Mouse (Mus musculus): ENCODE data around the gene 1520401A03Rik. TPM values are rescaled to one million over a fixed set of nuclear protein-coding genes. Genes with fewer than 3 reads are reported as not detected.

Gene 1520401A03Rik
- polyA plus RNA-seq, 1 experiment from 2014 or later, result 1.6 TPM

- H3K4me1 ChIP-seq (ENCODE audit: control insufficient read depth, insufficient read depth, low read length), result no peaks in the 10 kb centered on the region
- WGBS, result 80% methylated on average over 8 of the region's 8 CpGs
- ATAC-seq (ENCODE audit: low read depth), result no peak
- DNase-seq (ENCODE audit: low spot score), result no peak
- H3K27ac ChIP-seq (replicated peaks; ENCODE audit: low read depth, low read length), result no peak overlapping the region
- H3K4me3 ChIP-seq (ENCODE audit: low read depth, low read length), result no peak overlapping the region
- H3K9me3 ChIP-seq (ENCODE audit: control insufficient read depth, low read length), result no peaks in the 10 kb centered on the region
- H3K9ac ChIP-seq (ENCODE audit: low read depth, low read length), result no peak overlapping the region
- H3K36me3 ChIP-seq (ENCODE audit: control insufficient read depth, insufficient read depth, low read length), result peaks cover 89% of the 10 kb centered on the region
- H3K27me3 ChIP-seq (replicated peaks; ENCODE audit: control insufficient read depth, insufficient read depth, low read length), result no peaks in the 10 kb centered on the region
- H3K4me2 ChIP-seq (ENCODE audit: low read depth, low read length), result no peak overlapping the region
These were observed 36.2 kb upstream of the 1520401A03Rik start for GRCm38 (mm10) chr17:23758801-23759200.

GRCm38 (mm10) chr17:23757581-23757980 lies 35.0 kb upstream of the 1520401A03Rik start:
- Histone ChIP-seq H3K4me2 (ENCODE audit: low read depth, low read length) (no peak overlapping the region), H3K9me3 (ENCODE audit: control insufficient read depth, low read length) (no peaks in the 10 kb centered on the region), H3K4me1 (ENCODE audit: control insufficient read depth, insufficient read depth, low read length) (no peaks in the 10 kb centered on the region), H3K27me3 (replicated peaks; ENCODE audit: control insufficient read depth, insufficient read depth, low read length) (no peaks in the 10 kb centered on the region), H3K9ac (ENCODE audit: low read depth, low read length) (no peak overlapping the region), H3K4me3 (ENCODE audit: low read depth, low read length) (no peak overlapping the region), H3K27ac (replicated peaks; ENCODE audit: low read depth, low read length) (no peak overlapping the region), H3K36me3 (ENCODE audit: control insufficient read depth, insufficient read depth, low read length) (peaks cover 93% of the 10 kb centered on the region)
- ATAC-seq (ENCODE audit: low read depth), result no peak
- WGBS, result 93% methylated on average over 9 of the region's 9 CpGs
- no peak for DNase-seq (ENCODE audit: low spot score)

DNA sequence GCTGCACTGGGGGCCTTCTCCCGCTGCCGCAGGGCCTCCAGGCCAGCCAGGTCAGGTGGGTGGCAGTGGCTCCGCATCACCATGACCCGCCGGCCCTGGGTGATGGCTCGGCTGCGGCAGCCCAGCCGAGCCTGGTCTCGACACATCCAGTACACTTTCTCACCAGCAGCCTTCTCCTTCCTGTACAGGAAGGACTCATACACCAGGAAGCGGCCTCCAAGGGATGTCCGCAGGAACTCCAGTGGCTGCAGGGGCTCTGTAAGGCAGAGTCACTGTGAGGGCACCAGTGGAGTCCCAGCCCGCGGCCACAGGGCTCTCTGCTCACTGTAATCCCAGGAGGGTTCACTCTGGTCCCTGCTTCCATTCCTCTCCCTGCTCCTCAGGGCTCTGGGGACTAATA lies 33.1 kb upstream of the 1520401A03Rik start:
- ATAC-seq (ENCODE audit: low read depth), result no peak
- Histone ChIP-seq H3K27ac (replicated peaks; ENCODE audit: low read depth, low read length) (no peak overlapping the region), H3K36me3 (ENCODE audit: control insufficient read depth, insufficient read depth, low read length) (peaks cover 89% of the 10 kb centered on the region), H3K4me3 (ENCODE audit: low read depth, low read length) (no peak overlapping the region), H3K4me2 (ENCODE audit: low read depth, low read length) (no peak overlapping the region), H3K27me3 (replicated peaks; ENCODE audit: control insufficient read depth, insufficient read depth, low read length) (no peaks in the 10 kb centered on the region), H3K4me1 (ENCODE audit: control insufficient read depth, insufficient read depth, low read length) (no peaks in the 10 kb centered on the region), H3K9ac (ENCODE audit: low read depth, low read length) (no peak overlapping the region), H3K9me3 (ENCODE audit: control insufficient read depth, low read length) (no peaks in the 10 kb centered on the region)
- DNase-seq (ENCODE audit: low spot score), result no peak
- 92% methylated on average over 13 of the region's 13 CpGs for WGBS

DNA sequence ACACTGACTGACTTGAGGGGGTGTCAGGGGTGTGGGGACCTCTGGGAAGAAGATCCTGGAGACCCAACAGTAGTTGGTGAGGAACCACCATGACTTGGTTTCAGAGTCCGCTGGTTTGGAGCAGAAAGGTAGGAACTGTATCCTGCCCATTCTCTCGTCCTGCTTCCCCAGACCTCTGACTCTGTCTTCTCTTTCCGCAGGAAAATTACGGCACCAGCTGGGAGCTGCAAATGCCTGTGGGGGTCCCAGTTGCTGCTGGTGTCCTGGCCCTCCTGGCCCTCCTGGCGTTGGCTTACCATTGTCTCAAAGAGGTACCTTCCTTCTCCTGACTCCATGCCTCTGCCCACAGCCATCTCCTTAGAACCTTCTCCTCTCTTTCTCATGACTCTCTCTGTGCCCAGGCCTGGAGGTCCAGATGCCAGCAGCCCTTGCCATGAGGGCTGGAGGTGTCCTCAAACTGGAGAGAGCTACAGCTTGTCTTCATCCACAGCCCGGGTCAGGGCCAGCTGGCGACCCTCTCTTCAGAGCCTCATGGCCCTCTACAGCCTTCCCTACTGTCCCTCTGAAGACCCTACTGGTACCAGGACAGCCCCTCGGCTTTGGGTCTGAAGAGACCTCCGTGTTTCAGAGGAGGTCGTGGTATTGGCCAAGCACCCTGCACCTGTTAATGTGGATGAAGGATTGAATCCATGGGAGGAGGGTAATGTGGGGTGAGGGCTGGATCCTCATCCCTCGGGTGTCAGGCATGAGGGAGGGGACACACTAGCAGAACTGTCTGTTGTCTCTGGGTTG lies 27.0 kb upstream of the 1520401A03Rik start:
- H3K4me2 ChIP-seq (ENCODE audit: low read depth, low read length), result peak overlapping the region; percentile 23; the same call in 1 of the 2 replicates
- H3K9ac ChIP-seq (ENCODE audit: low read depth, low read length), result no peak overlapping the region
- H3K27me3 ChIP-seq (replicated peaks; ENCODE audit: control insufficient read depth, insufficient read depth, low read length), result peaks cover 26% of the 10 kb centered on the region
- ATAC-seq (ENCODE audit: low read depth) (no peak), DNase-seq (ENCODE audit: low spot score) (no peak)
- H3K27ac ChIP-seq (replicated peaks; ENCODE audit: low read depth, low read length), result no peak overlapping the region
- peaks cover 11% of the 10 kb centered on the region for H3K4me1 ChIP-seq (ENCODE audit: control insufficient read depth, insufficient read depth, low read length)
- peaks cover 31% of the 10 kb centered on the region for H3K36me3 ChIP-seq (ENCODE audit: control insufficient read depth, insufficient read depth, low read length)
- H3K4me3 ChIP-seq (ENCODE audit: low read depth, low read length), result peak overlapping the region; percentile 20
- 78% methylated on average over 10 of the region's 11 CpGs for WGBS
- H3K9me3 ChIP-seq (ENCODE audit: control insufficient read depth, low read length), result no peaks in the 10 kb centered on the region

DNA sequence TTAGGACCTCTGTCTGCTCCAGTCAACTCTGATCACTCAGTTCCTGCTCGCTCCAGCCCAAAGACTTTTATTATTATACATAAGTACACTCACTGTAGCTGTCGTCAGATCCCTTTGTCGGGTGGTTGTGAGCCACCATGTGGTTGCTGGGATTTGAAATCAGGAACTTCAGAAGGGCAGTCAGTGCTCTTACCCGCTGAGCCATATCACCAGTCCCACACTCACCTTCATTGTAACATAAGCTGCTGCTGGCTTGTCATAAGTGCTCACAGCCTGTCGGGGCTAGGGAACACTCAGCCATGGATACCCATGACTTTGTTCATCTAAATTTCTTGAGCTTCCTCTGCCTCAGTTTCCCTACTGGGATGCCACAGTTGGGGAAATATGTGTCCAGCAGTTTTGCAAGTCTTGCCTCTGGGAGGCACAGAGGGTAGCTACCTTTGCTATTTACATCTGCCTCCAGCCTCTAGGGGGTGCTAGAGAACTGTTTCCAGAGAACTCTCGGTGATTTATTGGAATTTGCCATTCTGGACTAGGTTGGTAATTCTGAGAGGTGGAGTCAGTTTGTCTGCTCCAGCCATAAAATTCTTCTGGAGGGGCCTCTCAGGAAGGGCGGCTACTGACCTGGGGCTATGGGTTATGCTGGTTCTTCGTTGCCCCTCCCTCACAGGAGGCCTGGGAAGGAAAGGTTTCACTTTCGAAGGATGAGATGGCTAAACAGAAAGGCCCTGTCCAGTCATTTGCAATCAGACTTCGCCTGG lies 26.2 kb upstream of the 1520401A03Rik start:
- no peak overlapping the region for H3K27ac ChIP-seq (replicated peaks; ENCODE audit: low read depth, low read length)
- H3K36me3 ChIP-seq (ENCODE audit: control insufficient read depth, insufficient read depth, low read length), result peaks cover 27% of the 10 kb centered on the region
- 30% methylated on average over 10 of the region's 10 CpGs for WGBS
- H3K9ac ChIP-seq (ENCODE audit: low read depth, low read length), result no peak overlapping the region
- H3K4me3 ChIP-seq (ENCODE audit: low read depth, low read length), result peak overlapping the region; percentile 20
- H3K4me1 ChIP-seq (ENCODE audit: control insufficient read depth, insufficient read depth, low read length), result peaks cover 11% of the 10 kb centered on the region
- peak overlapping the region; percentile 23; the same call in 1 of the 2 replicates for H3K4me2 ChIP-seq (ENCODE audit: low read depth, low read length)
- peaks cover 34% of the 10 kb centered on the region for H3K27me3 ChIP-seq (replicated peaks; ENCODE audit: control insufficient read depth, insufficient read depth, low read length)
- DNase-seq (ENCODE audit: low spot score) (peak; percentile 87), ATAC-seq (ENCODE audit: low read depth) (no peak)
- H3K9me3 ChIP-seq (ENCODE audit: control insufficient read depth, low read length), result no peaks in the 10 kb centered on the region

DNA sequence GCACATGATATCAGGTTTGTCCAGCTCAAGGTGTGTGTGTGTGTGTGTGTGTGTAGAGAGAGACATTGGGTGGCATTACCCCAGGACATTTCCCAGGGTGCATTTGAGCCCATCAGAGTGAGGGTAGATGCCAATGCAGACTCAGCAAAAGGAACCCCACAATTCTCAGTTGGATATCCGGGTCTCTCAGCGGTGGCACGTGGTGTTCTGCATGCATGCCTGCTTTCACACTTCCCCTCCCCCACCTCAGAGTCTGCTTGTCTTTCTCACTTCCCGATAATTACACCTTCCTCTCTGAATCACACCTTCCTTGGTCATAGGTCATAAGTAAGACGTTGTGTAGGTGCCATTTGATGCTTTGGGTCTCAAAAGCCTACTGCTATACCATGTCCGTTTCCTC lies 25.4 kb upstream of the 1520401A03Rik start:
- no peak for ATAC-seq (ENCODE audit: low read depth)
- Histone ChIP-seq H3K36me3 (ENCODE audit: control insufficient read depth, insufficient read depth, low read length) (peaks cover 19% of the 10 kb centered on the region), H3K4me3 (ENCODE audit: low read depth, low read length) (no peak overlapping the region), H3K4me2 (ENCODE audit: low read depth, low read length) (no peak overlapping the region), H3K9me3 (ENCODE audit: control insufficient read depth, low read length) (no peaks in the 10 kb centered on the region), H3K9ac (ENCODE audit: low read depth, low read length) (no peak overlapping the region), H3K4me1 (ENCODE audit: control insufficient read depth, insufficient read depth, low read length) (peaks cover 11% of the 10 kb centered on the region), H3K27me3 (replicated peaks; ENCODE audit: control insufficient read depth, insufficient read depth, low read length) (peaks cover 42% of the 10 kb centered on the region), H3K27ac (replicated peaks; ENCODE audit: low read depth, low read length) (no peak overlapping the region)
- no peak for DNase-seq (ENCODE audit: low spot score)
- 31% methylated on average over 6 of the region's 6 CpGs for WGBS

DNA sequence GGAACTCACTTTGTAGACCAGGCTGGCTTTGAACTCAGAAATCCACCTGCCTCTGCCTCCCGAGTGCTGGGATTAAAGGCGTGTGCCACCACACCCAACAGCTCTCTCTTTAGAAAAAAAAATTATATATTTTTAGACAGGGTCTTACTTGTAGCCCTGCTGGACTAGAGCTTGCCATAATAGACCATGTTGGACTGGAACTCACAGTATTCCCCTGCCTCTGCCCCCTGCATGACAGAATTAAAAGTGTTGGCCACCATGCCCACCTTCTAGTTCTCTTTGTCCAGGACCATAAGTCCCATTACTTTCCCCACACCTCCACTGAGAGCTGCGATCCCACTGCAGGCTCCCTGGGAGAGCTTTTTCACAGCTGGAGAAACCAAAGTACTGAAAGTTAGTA lies 24.9 kb upstream of the 1520401A03Rik start:
- H3K36me3 ChIP-seq (ENCODE audit: control insufficient read depth, insufficient read depth, low read length), result peaks cover 13% of the 10 kb centered on the region
- H3K4me3 ChIP-seq (ENCODE audit: low read depth, low read length), result no peak overlapping the region
- no peak overlapping the region for H3K9ac ChIP-seq (ENCODE audit: low read depth, low read length)
- no peak overlapping the region for H3K4me2 ChIP-seq (ENCODE audit: low read depth, low read length)
- H3K4me1 ChIP-seq (ENCODE audit: control insufficient read depth, insufficient read depth, low read length), result peaks cover 11% of the 10 kb centered on the region
- WGBS, result 84% methylated on average over 3 of the region's 3 CpGs
- DNase-seq (ENCODE audit: low spot score), result no peak
- no peak overlapping the region for H3K27ac ChIP-seq (replicated peaks; ENCODE audit: low read depth, low read length)
- ATAC-seq (ENCODE audit: low read depth), result no peak
- peaks cover 47% of the 10 kb centered on the region for H3K27me3 ChIP-seq (replicated peaks; ENCODE audit: control insufficient read depth, insufficient read depth, low read length)
- no peaks in the 10 kb centered on the region for H3K9me3 ChIP-seq (ENCODE audit: control insufficient read depth, low read length)

DNA sequence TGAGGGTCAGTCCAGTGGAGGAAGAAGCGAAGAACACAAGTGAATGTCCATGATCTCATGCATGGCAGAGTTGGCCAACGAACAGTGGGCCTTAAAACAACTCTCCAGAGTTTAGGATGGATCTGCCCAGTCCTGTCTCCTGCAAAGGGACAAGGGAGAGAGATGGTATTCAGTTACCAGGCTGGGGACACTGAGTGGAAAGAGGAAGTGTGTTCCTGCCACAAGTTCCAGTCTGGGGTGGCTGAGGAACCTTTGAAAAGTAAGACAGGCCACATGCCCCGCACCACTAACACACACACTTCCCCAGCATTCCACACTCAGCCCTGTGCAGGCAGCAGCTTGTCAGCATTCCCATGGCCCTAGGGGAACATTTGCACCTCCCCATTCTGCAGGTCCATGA lies 24.2 kb upstream of the 1520401A03Rik start:
- H3K9ac ChIP-seq (ENCODE audit: low read depth, low read length), result no peak overlapping the region
- peaks cover 11% of the 10 kb centered on the region for H3K4me1 ChIP-seq (ENCODE audit: control insufficient read depth, insufficient read depth, low read length)
- H3K27ac ChIP-seq (replicated peaks; ENCODE audit: low read depth, low read length), result no peak overlapping the region
- WGBS, result 77% methylated on average over 3 of the region's 3 CpGs
- DNase-seq (ENCODE audit: low spot score) (no peak), ATAC-seq (ENCODE audit: low read depth) (no peak)
- peaks cover 54% of the 10 kb centered on the region for H3K27me3 ChIP-seq (replicated peaks; ENCODE audit: control insufficient read depth, insufficient read depth, low read length)
- peaks cover 6% of the 10 kb centered on the region; the same call in 1 of the 2 replicates for H3K36me3 ChIP-seq (ENCODE audit: control insufficient read depth, insufficient read depth, low read length)
- H3K4me2 ChIP-seq (ENCODE audit: low read depth, low read length), result peak overlapping the region; percentile 54; the same call in 1 of the 2 replicates
- no peak overlapping the region for H3K4me3 ChIP-seq (ENCODE audit: low read depth, low read length)
- H3K9me3 ChIP-seq (ENCODE audit: control insufficient read depth, low read length), result no peaks in the 10 kb centered on the region
